Comparison of ENCODE assay signal across 18 mouse cellular contexts in the genomic region with DNA sequence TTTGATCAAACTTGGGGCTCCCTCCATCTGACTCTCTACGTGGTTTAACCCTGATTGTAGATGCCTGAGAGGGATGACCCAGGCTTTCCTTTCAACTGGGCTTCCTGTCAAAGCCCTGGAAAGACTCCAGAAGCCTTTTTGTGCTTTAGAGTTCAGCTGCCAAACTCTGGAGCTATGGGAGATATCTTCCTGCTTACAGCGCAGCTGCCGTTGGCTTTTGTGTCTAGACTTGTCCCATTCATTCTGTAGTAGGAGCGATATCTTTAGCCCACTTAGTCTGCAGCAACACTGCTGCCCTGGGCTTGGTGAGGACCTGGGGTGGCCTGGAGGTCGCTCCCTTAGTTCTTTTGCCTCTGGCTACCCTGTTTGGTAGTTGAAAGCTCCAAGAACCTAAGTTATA. TPM values are rescaled to one million over a fixed set of nuclear protein-coding genes. Genes with fewer than 3 reads are reported as not detected.
DNase-seq lines count a peak whose midpoint lies in the region; ATAC-seq and TF ChIP-seq lines count a peak whose summit lies in the region.
"Had no signal": no experiment of that assay in that cellular context is flagged by ENCODE, and none has a peak within 500 bp of the region (broad histone marks: within the 10 kb centered on the region; RNA-seq: fewer than 3 reads in every experiment).

No protein-coding gene starts in this region.

- no peaks in the 10 kb centered on the region for H3K36me3 ChIP-seq in kidney, adult 2 months (ENCODE audit: control insufficient read depth, insufficient read depth, low read length)
- H3K36me3 ChIP-seq in lung, postnatal 0 days (ENCODE audit: insufficient read depth, low read length), result no peaks in the 10 kb centered on the region
- H3K36me3 ChIP-seq: midbrain, embryonic 12.5 days had no signal

- TF ChIP-seq EP300 in lung, postnatal 0 days (IDR thresholded peaks at IDR 0.05), result no peak

- peak; percentile 66 to 68 for DNase-seq in cerebellum, postnatal 10 days
- no peak for DNase-seq in cerebellum, adult 9-10 months
- DNase-seq in kidney, adult 2 months, result peak; percentile 5
- DNase-seq in kidney, adult 9 months, result no peak
- peak; percentile 7 for DNase-seq in lung, postnatal 0 days (ENCODE audit: low spot score)
- no peak for DNase-seq in lung, postnatal 10 days
- DNase-seq in spleen, postnatal 10 days (ENCODE audit: low spot score in 2 of 2), result no peak
- no peak for DNase-seq in cerebellum, postnatal 36 days
- DNase-seq: cerebellum, adult 18-20 months; layer of hippocampus, postnatal 36 days; lung, postnatal 36 days; spleen, adult 18-20 months; thymus, postnatal 14 days had no signal

- no peak for TF ChIP-seq POLR2A in kidney, adult 2 months (IDR thresholded peaks at IDR 0.05; ENCODE audit: low read depth, low read length)

- H3K9me3 ChIP-seq in lung, postnatal 0 days (ENCODE audit: low read length), result no peaks in the 10 kb centered on the region
- H3K9me3 ChIP-seq: midbrain, embryonic 12.5 days had no signal

- H3K27me3 ChIP-seq in kidney, adult 2 months (replicated peaks; ENCODE audit: control insufficient read depth, insufficient read depth, low read length), result no peaks in the 10 kb centered on the region
- no peaks in the 10 kb centered on the region for H3K27me3 ChIP-seq in lung, postnatal 0 days (replicated peaks; ENCODE audit: insufficient read depth, low read length)
- H3K27me3 ChIP-seq: midbrain, embryonic 12.5 days had no signal

- no peak for TF ChIP-seq CTCF in kidney, adult 2 months (conservative IDR thresholded peaks at IDR 0.05; ENCODE audit: insufficient read depth, insufficient read length, low read depth, low read length)
- TF ChIP-seq CTCF in lung, postnatal 0 days (IDR thresholded peaks at IDR 0.05), result no peak

- no peak for ATAC-seq in lung, postnatal 0 days
- ATAC-seq: activated CD4-positive, CD25-positive, alpha-beta regulatory T cell, adult 4 months; forebrain, embryonic 16.5 days had no signal

- WGBS in kidney, adult 2 months, result 53% methylated on average over 5 of the region's 5 CpGs
- WGBS in lung, postnatal 0 days, result 38% methylated on average over 5 of the region's 5 CpGs

- no peaks in the 10 kb centered on the region for H3K4me1 ChIP-seq in kidney, adult 2 months (ENCODE audit: control insufficient read depth, insufficient read depth, low read length)
- H3K4me1 ChIP-seq in lung, postnatal 0 days (ENCODE audit: insufficient read depth, low read depth, low read length), result no peaks in the 10 kb centered on the region
- H3K4me1 ChIP-seq: midbrain, embryonic 12.5 days had no signal

- H3K27ac ChIP-seq in kidney, adult 2 months (ENCODE audit: insufficient read depth, low read depth, low read length), result no peak overlapping the region
- H3K27ac ChIP-seq in lung, postnatal 0 days (ENCODE audit: low read length), result no peak overlapping the region
- H3K27ac ChIP-seq: liver, embryonic 14.5 days; midbrain, embryonic 12.5 days had no signal

- no peak overlapping the region for H3K4me3 ChIP-seq in kidney, adult 2 months (ENCODE audit: insufficient read depth, low read depth, low read length)
- H3K4me3 ChIP-seq in lung, postnatal 0 days (ENCODE audit: low read depth, low read length), result no peak overlapping the region
- H3K4me3 ChIP-seq: midbrain, embryonic 12.5 days; myocyte had no signal

- H3K9ac ChIP-seq in lung, postnatal 0 days (replicated peaks; ENCODE audit: low read depth), result no peak overlapping the region
- H3K9ac ChIP-seq: liver, embryonic 14.5 days; midbrain, embryonic 12.5 days had no signal

- no peak overlapping the region for H3K4me2 ChIP-seq in lung, postnatal 0 days (replicated peaks; ENCODE audit: low read depth, low read length)
- H3K4me2 ChIP-seq: midbrain, embryonic 12.5 days had no signal

RNA-seq across cellular contexts. Expression of a gene that starts 56.7 kb away (rescaled TPM):
- polyA plus RNA-seq in kidney, adult 2 months (2012; rRNA removed), result 10.2 and 10.6 TPM in 2 replicates
- polyA plus RNA-seq in lung, postnatal 0 days (2015; fragmentation: Nextera tagmentation; extraction: Ambion mirVana), result 52.2 and 56.8 TPM in 2 replicates

Comparison
In these comparisons a context has a peak if more than half of its experiments do, and no peak if none do; other contexts are left out.
1. DNase-seq: peak in cerebellum, postnatal 10 days (2 of 2), kidney, adult 2 months (single experiment) and lung, postnatal 0 days (single experiment); none in cerebellum, adult 9-10 months (single experiment), kidney, adult 9 months (single experiment), lung, postnatal 10 days (single experiment), spleen, postnatal 10 days (0 of 2) and cerebellum, postnatal 36 days (0 of 2).